Mouse (Mus musculus) urinary bladder, postnatal 10 days (tissue): ENCODE data around the gene Helz.

Source experiments
- DNase-seq: peaks from one replicate; pipeline ENCODE4 v3.0.0; 2022; ENCODE audit warnings: low spot score

Helz gene

DNA sequence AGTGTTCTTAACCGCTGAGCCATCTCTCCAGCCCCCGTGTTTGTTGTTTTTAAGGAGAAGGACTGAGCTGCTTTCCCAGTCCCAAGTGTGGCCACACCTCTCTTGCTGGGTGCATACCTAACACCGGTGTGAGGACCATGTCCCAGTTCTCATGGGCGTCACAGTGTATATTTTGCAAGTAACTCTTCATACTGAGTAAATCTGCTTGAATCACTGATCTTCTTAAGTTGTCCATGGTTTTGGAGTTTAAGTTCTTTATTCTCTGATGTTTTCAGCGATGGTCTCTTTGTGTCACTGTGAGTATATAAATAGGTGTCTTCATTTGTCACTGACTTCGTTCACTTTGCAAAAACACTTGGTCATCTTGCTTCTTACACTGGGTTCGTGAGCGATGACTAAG, 126.9 kb downstream of the Helz start:
- DNase-seq, result no peak

GRCm38 (mm10) chr11:107675246-107675645, 127.5 kb downstream of the Helz start:
- DNase-seq, result no peak

DNA sequence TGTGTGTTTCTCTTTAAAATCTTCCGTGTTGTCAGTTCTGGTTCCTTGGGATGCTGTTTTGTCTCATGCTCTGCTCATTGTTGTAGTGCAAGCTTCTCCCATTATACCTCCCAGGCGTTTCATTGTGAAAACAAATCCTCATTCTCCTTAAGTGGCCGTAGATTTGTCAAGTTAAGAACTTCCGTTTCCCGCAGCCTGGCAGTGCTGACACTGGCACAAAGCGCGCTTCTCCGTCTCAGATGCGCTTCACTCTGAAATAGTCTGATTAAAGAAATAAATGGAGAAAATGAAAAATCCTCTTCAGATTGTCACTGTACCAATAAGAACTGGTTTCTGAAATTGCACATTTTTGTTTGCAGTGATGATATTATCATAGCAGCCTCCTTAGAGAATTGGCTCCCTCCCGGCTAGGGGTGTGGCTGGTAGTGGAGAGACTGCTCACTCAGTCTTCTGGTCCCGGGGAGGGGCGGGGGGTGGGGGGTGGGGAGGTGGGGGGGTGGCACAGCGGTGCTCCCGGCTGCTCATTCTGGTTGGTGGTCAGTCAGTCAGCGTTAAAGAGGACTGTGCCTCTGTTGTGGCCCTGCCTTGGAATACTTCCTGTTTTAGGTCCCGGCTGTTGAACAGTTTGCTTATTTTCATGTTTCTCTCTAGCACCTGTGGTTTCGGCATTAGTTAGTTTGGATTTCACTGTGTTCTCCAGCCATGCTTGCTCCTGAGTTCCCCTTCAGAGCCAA, 128.6 kb downstream of the Helz start:
- DNase-seq, result no peak

- no peak for DNase-seq
These were observed 135.1 kb downstream of the Helz start for GRCm38 (mm10) chr11:107682694-107683355.

DNA sequence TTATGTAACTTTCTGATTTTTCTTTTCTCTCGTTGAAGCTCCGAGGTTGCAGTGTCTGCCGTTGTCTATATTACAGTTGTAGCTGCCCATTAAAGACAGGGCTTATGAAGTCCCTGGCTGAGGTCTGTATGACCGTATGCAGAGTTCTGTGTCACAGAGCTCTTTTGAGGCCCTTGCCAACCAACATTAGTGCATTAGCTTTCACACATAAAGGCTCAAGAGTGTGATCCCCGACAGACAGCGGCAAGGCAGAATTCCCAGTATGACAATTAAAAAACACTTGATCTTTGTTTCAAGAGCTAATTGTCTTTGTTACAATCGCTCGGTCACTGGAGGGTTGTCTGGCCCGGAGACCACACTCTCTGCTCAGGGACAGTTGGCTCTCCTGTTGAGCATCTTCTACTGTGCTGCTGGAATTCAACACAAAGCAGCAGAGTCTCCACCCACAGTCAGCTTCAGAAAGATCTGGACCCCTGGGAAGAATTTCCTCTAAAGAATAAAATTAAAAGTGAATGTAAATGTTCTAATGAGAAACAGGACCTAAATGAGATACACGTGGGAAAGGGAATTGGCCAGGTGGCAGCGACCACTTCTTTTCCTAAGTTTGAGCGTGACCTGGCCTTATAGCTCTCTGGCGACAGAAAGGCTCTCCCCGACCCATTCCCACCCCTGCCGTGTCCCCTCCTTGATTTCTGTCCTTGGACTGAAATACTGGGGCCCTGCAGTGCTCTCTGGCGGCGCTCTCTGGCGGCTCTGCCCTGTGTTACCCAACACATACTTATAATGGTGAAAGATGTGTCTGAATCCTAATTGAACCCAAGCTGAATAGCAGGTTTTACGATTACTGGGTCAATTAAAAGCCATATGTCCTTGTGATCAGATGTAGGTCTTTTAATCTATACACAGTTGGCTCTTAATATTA, 136.1 kb downstream of the Helz start:
- no peak for DNase-seq

DNA sequence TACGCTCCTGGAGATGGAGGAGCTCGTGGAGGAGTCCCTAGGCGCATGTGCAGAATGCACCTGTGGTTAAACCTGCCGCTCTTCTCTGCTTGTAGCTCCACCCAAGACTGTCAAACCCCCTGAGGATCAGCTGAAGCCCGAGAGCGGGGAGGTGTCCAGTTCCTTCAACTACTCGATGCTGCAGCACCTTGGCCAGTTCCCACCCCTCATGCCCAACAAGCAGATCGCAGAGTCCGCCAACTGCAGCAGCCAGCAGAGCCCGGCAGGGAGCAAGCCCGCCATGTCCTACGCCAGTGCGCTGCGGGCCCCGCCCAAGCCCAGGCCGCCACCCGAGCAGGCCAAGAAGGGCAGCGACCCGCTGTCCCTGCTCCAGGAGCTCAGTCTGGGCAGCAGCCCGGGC, 138.6 kb downstream of the Helz start:
- DNase-seq, result no peak

GRCm38 (mm10) chr11:107688480-107688879, 140.8 kb downstream of the Helz start:
- DNase-seq, result no peak

DNA sequence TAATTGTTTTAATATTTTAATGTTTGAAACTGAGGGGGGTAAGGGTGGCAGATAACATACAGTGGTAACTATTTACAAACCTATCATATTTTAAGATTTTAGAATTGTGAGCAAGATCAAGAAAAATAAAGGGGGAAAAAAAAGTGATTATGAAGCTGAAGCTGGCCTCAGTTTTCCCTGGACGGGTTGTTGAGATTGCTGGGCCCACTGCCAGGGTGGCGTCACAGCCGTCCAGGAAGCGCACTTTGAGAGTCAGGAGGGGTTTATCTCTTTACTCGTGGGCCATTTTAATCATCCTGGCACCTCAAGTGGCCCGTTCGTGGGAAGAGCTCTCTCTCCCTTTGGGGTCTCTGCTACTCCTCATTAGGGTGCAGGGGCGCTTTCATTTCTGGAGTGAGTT, 143.8 kb downstream of the Helz start:
- no peak for DNase-seq

DNA sequence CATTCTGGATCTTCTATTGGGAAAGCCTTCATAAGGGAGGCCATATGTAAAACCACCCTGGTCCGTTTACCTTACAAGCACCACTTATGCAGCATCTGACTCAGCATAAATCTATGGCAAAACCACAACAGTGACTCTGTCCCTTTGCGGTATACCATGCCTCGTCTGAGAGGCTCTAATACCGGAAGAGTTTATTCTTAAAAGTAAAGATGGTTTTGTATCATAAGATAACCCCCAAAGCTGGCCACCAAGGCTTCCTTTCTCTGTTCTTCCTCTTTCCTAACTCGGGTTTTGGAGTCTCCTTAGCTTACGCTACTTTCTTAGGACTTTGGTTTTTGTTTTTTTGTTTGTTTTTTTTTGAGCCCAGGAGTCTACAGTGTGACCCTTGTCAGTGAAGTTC, 145.6 kb downstream of the Helz start:
- DNase-seq, result no peak

- DNase-seq, result no peak
These were observed 152.2 kb downstream of the Helz start for GRCm38 (mm10) chr11:107699967-107700366.

DNA sequence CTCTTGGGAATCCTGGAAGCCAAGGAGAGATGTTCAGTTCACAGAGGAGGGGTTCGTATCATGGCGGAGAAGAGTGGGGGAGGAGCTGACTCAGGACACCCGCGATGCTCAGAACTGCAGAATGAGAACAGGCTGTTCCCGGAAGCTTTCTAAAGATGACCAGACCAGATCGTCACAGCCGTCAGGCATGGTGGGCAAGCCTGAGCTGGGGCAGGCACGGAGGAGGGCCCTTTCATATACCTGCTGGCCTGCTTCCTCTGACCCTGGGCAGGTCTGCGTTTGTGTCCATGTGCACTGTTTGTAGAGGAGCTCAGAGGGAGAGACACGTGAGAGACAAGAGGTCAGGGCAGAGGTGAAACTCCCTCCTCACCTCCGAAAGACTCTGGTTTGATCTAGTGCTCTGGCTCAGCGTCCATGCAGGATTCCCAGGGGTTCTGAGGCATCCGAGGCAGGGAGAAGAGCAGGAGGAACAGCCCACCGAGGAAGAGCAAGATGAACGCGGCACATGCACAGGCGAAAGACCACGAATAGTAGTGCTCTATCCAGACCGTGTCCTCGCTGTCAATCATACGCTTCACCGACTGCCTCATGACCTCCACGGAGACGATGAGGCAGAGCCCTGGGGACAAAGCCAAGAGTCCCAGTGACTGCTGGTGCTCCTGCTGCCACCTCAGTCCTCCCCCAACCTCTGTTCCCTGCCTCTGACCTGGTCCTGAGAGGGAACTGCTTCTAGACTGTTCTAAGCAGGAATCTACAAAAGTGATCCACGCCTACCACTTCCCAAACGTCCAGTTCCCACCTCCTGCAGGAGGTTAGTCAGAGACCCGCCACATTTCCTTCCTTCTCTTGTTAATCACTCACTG, 155.8 kb downstream of the Helz start:
- DNase-seq, result no peak

GRCm38 (mm10) chr11:107705060-107705459, 157.3 kb downstream of the Helz start:
- DNase-seq, result no peak

GRCm38 (mm10) chr11:107705476-107706074, 157.8 kb downstream of the Helz start:
- DNase-seq, result no peak

- no peak for DNase-seq
These were observed 160.3 kb downstream of the Helz start for GRCm38 (mm10) chr11:107707897-107708610.

DNA sequence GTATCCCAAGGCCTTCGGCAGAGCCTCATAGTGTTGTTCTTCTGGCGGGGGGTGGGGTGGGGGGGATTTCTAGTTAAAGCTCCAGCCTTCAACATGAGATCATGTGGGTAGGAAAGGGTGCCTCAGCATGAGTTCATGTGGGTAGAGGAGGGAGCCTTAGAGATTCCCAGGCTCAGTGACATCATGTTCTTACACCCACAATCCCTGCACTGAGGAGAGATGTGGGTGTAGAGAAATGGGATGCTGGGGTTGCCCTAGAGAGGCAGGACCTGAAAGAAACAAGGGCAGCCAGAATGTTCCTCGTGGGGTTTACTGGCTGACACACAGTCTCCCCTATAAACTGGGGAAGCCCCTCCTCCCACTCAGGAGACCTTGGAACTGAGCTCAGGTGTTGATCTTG, 162.6 kb downstream of the Helz start:
- no peak for DNase-seq

GRCm38 (mm10) chr11:107714368-107714767, 166.6 kb downstream of the Helz start:
- DNase-seq, result no peak

GRCm38 (mm10) chr11:107716332-107716938, 168.7 kb downstream of the Helz start, which contains the start of gene Cacng1:
Gene Cacng1, minus strand, starts transcription at chr11:107716522.
- no peak for DNase-seq

- no peak for DNase-seq
These were observed 172.7 kb downstream of the Helz start for GRCm38 (mm10) chr11:107720264-107721021.

DNA sequence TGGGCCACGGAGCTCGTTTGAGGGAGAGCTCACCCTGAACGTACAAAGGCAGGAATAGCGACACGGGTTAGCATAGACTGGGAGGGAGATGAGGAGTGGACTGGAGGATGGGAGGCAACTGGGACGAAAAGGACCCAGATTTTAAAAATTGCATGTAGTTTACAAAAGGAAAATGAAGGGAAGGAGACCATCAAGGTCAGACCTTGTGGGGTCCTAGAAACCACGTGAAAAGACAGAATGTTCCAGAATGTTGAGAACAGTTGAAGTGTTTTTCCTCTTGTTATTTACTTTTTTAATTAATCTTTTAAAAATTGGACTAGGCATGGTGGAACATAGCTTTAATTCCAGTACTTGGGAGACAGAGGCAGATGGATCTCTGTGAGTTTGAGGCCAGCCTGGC, 173.3 kb downstream of the Helz start:
- DNase-seq, result no peak
